Mouse (Mus musculus): ENCODE measurements at regions not wholly inside any gene's neighbourhood (a gene's known extent, or its start where the extent isn't known, plus 50 kb on each side); places are given as distances from the start of the nearest gene placed in this dataset.

DNA sequence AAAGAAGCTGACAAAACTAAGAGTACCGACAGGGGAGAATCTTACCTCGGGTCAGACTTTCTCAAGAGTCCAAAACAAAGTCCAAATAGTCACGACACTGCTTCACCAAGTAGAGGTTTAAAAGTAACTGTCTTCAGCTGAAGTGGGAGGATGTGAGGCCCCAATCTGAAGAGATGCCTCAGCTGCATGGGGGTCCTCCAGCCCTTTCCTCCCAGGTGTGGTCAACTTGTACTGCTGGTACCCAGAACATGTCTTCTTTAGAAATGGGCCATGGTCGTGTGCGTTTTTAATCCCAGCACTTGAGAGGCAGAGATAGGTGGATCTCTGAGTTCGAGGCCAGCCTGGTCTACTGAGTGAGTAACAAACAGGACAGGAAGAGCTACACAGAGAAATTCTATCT is 247.6 kb downstream of the Cxcl12 start:
- DNase-seq (ENCODE audit: low read depth in 2 of 2, low spot score in 2 of 2), result no peak

DNA sequence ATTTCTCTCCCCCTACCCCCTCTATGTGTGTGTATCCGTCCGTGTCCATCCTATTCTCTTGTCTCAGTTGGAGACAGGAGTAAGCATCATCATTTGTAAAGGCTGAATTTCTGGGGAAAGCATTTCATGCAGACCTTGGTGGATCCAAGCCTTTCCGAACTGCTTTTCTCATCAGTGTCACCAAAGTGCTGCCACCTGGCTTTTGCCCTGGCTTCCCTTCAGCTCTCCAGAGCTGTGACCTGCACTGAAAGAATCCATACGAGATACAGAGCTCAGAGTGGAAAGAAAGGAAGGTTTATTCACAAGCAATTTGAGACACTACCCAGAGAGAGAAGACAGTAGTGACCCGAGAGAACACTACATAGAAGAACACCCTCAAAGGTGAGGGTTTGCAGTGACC is 248.1 kb downstream of the Cxcl12 start:
- no peak for DNase-seq (ENCODE audit: low read depth in 2 of 2, low spot score in 2 of 2)

DNA sequence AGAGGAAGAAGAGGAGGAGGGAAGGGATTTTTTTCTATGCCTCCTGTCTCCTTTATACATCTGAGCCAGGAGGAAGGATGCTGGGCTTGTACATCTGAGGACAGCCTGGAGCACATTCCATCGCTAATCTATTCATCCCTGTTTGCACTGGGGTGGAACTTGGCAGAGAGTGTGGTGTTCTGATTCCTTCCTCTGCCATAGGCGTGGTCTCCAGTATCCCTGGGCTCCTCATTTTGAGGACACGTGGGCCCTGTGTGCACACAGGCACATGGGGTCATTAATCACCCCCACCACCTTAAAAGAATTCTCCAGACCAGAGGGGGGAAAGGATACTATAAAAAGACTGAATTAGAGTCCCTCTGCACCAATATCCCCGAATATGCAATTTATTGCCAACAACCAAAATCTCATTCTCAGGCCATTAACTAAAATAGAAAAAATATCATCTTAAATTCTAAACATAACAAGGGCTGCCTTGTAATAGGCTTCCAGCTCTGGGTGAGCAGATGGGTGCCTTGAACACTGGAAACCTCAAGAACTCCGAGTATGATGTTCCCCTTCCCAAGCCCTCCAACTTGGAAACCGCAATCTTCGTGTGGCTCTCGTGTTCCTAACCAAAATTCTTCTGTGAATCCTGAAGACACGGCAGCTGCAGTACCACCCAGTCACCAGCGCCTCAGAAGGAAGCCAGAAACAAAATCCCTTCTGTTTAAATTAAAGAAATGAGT is 254.7 kb downstream of the Cxcl12 start:
- DNase-seq (ENCODE audit: low read depth in 2 of 2, low spot score in 2 of 2), result no peak

DNA sequence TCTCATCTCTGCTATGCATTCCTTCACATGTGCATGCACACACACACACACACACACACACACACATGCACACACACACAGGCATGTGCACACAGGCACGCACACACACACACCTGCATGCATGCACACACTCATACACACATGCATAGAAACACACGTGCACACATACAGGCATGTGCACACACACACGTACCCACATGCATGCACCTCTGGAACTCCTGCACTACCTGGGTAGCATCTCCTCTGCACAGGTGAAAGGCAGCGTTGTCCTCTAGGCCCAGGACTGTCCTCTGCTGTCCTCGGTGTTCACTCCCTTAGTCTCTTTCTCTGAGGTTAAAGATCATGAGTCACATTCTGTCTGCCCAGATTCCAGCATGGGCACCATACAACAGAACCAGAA is 258.0 kb downstream of the Cxcl12 start:
- DNase-seq (ENCODE audit: low read depth in 2 of 2, low spot score in 2 of 2), result no peak

DNA sequence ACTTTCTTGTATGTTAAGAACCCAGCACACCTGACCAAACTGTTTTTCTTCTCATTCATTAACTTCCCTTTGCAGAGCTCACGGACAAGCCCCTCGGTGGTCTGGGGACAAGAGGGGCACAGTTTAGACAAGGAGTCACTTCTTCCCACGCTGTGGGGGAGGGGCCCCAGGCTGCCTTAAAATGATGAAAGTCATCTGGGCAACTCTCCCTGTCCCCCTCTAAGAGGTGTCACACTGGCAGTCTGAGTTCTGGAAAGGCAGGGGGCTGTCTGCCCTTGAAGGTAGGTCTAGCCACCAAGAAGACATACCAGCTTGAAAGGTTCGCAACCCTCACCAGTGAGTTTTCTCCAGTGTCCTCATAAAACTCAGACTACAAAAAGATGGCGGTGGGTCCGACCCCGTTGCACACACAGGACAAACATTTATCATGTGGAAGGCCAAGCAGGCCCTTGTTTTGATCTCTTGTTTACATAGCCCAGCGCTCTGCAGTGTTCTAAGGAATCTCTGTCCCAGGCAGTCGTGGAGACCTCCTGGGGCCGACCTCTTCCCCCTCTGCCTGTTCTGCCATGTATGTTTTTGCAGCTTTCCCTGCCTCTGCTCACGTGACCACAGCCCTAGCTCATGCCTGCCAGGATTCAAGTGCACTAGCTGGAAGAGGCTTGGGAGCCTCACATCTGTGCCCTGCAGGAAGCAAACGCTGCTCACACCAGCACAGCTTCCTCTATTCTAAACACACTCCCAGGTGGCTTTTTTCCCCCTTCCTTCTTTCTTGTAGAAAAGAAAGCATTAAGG is 259.2 kb downstream of the Cxcl12 start:
- no peak for DNase-seq (ENCODE audit: low read depth in 2 of 2, low spot score in 2 of 2)

DNA sequence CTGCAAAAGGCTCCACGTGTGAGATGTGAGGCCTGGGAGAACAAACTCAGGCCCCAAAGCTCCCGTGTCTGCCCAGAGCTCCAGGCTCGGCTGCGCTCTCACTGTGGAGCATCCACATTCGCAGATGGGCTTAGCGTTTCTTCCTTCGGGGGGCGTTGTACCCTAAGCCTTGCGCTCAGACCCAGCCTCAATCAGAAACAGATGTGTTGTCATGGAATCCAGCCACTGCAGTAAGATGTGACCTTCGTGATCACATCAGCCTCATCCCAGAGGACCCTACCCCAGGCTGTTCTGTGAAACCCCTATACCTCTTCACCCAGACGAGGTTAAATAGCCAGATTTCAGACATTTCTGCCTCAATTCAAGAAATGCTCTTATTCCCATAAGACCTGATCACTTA is 260.1 kb downstream of the Cxcl12 start:
- no peak for DNase-seq (ENCODE audit: low read depth in 2 of 2, low spot score in 2 of 2)

DNA sequence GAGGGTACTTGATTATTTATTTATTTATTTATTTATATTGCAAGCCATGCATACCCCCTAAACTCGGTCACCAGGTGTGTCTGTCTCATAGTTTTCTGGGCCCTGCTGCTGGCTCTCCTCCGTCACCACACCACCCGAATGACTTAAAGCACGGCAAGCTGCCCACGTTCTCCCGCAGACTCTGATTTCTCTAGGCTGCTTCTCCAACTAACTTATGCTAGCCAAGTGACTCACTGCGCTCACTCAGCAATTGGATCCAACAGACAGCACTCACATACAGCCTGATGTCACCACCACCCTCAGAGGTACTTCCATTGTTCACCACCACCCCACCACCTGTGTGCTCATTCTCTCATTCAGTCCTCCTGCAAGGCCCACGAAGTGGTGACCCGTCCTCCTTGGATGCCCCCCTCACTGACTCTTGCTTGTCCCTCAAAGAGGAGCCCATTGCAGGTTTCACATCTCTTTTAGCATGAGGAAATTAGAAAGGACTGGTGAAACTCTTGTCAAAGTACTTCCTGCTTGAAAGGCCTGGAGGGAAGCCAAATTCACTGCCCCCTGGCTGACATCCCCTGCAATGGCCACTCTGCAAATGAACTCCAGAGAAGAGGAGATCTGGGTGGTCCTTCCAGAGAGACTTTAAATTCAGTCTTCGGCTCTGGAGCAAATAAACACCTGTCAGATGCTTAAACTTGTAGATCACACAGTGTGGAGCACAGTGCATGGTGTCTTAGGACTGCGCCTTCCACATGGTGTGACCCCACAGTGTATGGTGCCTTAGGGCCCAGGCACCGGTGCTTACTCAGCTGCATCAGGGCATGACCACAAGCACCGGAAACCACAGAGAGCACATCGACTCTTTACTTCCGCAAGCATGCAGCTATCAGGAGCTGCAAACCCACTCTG is 262.8 kb downstream of the Cxcl12 start:
- DNase-seq (ENCODE audit: low read depth in 2 of 2, low spot score in 2 of 2), result peak; percentile 25 to 43

DNA sequence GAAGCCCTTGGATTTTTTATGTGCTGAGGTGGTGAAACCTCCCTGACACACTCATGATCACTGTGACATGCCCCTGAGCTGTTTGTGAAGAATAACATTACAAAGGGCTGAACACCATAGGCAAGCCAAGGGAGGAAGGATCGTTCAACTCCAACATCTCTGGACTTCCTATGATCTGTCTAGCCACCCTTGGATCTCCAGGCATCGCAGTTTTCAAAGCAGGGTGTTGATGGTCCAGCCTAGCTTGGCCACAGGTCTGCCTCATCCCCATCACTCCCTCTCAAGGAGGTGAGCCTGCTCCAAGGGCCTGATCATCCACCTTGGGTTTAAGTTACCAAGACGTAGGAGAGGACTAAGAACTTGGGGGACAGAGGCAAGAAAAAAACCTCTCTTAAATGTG is 268.5 kb downstream of the Cxcl12 start:
- no peak for DNase-seq (ENCODE audit: low read depth in 2 of 2, low spot score in 2 of 2)

DNA sequence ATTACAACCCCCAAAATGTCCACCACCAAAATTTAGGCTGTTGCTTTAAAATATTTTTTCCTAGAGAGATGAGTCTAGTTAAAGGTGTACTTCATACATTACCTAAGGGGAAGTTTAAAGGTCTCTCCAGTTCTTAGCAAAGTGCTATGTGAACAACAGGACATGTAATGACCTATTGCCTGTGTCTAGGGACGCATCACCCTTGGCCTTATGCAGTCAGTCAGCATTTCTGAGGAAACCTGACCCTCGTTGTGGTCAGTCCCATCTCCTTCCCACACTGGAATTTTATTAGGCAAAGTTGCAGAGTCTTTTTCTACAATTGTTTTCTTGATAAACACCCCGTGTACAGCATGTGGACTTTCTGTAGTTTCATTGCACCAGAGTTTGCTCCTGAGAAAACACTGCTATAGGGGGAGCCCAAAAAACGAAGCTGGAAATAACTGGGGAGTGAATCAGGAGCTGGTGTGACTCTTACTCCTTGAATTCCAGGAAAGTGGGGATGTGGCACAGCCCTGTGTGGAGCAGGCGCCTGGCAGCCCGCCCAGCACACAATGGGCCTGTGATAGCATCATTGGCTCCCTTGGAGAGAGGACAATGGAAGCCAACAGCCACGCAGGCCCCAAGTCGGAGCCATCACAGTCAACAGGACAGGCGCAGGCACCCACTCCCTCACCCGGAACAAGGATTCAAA is 269.2 kb downstream of the Cxcl12 start:
- DNase-seq (ENCODE audit: low read depth in 2 of 2, low spot score in 2 of 2), result no peak

DNA sequence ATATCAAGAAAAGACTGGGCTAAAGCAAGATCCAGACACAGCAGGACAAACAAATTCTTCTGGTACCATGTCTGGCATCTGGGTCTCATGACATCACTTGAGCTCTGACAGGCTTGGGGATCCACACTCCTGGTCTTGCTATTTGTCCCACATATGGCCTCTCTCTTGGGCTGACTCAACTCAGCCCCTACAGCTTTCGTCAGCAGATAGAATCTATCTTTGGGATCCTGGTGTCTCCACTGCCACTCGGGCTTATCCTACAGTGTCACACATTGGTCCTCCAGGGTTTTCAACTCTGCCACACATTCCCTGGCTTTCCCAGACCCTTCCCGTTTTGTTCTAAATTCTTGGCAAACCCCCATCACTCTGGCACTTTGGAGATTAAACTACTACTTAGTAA is 280.3 kb downstream of the Cxcl12 start:
- DNase-seq (ENCODE audit: low read depth in 2 of 2, low spot score in 2 of 2), result no peak

DNA sequence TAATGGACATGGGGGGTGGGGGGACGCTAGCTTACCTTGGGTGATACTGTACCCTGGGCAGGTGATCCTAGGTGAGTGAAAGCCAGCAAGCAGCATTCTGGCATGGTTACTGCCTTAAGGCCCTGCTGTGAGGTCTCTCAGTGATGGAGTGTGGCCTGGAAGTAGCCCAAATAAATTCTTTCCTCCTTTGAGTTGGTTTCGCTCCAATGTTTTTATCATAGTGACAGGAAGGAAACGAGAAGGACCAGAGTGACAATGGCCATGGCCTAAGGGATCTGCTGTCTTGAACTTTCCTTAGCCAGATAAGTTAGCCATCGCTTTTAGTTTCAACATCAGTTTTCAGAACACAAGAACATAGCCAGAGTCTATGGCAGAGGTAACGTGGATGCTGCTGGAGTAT is 282.7 kb downstream of the Cxcl12 start:
- DNase-seq (ENCODE audit: low read depth in 2 of 2, low spot score in 2 of 2), result no peak

DNA sequence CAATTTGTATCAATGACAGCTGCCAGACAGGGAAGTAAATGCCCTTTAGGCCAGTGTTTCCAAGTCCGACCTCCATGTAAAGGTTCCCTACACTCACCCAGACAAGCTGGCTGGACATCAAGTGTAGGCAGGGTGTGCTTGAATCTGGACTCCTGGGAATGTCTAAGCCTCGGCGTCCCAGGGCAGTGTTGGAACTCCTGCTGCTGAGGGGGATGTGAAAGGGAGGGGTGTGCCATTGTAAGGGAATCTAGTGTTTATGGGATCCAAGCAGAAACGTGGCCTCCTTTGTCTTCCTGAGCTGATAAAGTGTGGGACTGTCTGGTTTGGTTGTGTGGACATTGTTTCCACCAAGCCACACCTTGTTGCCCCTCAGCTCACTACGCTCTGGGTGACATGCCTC is 291.9 kb downstream of the Cxcl12 start:
- DNase-seq (ENCODE audit: low read depth in 2 of 2, low spot score in 2 of 2), result no peak

DNA sequence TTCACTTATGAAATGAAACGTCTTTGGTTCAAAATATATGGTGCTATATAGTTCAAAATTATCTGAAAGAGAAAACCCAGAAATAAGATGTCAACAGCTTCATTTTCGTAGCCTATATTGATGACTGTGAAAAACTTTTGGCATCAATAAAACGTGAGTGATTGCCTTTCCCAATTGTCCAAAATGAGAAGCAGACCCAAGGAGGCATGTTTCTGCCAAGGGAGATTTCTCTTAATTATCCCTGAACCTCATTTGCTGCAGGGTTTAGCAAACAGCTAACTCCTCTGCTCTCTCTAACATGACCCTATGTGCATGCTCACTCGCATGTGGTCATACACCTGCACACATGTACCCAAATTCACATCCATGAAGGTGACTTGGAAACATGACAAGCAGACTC is 296.8 kb downstream of the Cxcl12 start:
- DNase-seq (ENCODE audit: low read depth in 2 of 2, low spot score in 2 of 2), result no peak

DNA sequence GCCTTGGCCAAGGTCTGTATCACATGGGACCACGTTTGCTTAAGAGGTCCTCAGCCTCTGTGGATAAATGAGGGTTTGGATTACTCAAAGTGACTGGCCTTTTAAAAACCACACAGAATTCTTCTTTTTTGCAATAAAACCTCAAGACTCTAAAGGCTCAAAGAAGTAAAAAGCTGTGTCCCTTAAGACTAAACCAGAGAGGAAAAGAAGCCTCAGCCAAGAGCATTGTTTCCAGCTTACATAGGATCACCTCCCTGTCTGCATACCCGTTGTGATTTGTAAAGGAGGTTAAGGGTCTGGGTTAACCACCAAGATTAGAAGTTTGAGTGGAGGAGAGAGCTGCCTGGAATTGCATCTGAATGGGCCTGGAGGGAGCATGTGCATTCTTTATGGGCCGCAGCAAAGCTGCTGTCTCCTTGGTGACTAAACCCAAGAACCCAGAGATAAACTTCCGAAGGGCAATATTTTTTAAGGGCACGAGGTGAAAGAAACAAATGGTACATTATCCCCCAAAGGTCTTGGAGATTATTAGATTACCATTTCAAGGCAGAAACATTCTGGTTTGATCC is 297.4 kb downstream of the Cxcl12 start:
- DNase-seq (ENCODE audit: low read depth in 2 of 2, low spot score in 2 of 2), result no peak

DNA sequence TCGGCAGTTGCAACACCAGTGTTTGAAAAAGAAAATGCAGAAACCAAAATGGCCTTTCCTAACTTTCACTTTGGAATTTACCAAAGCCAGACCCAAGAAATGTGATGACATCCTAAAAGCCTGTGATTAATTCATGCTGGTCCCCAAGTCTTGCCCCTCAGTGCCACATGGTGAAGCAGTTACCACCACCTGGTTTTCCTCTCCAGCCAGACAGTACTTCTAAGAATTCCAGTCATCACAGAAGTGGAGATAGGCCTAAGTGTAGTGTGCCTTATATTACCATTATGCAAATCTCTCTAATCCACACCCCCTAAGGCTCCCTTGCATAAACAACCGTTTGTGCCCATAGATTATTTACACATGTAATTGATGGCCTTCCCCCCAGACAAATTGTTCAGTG is 311.0 kb downstream of the Cxcl12 start:
- no peak for DNase-seq (ENCODE audit: low read depth in 2 of 2, low spot score in 2 of 2)

DNA sequence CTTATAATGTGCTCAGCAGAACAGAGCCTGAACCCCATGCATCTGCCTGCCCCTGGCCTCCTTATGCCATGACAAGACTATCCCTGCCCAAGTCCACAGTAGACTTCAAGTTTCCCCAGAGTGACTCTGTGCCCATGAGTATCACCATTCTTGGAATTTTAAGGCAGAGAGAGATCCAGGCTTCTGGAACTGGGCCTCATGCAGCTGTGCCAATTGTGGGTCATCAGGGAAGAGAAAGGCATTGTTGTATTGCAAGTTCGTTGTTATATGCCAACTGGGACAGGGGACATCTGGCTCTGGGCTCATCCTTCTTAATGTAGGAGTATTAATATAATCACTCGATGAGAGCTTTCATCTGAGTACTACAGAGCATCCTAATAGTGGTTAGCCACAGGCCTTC is 312.1 kb downstream of the Cxcl12 start:
- no peak for DNase-seq (ENCODE audit: low read depth in 2 of 2, low spot score in 2 of 2)

DNA sequence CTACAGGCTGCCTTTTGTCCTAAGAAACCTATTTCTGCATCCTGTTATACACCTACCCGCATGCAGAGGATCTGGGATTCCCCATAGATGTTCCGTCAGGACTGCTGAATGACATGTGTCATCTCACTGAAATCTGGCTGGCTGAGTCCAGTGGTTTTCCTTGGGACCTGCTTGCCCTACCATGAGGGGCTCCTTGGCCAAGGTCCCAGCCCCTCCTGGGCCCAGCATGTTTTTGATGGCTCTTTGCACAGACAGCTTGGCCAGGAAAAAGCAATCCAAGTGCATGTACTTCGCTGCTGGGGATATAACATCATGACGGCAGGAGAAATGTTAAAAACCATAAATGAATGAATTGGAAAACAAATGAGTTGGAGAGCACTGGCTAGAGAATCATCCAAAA is 320.8 kb downstream of the Cxcl12 start:
- no peak for DNase-seq (ENCODE audit: low read depth in 2 of 2, low spot score in 2 of 2)

DNA sequence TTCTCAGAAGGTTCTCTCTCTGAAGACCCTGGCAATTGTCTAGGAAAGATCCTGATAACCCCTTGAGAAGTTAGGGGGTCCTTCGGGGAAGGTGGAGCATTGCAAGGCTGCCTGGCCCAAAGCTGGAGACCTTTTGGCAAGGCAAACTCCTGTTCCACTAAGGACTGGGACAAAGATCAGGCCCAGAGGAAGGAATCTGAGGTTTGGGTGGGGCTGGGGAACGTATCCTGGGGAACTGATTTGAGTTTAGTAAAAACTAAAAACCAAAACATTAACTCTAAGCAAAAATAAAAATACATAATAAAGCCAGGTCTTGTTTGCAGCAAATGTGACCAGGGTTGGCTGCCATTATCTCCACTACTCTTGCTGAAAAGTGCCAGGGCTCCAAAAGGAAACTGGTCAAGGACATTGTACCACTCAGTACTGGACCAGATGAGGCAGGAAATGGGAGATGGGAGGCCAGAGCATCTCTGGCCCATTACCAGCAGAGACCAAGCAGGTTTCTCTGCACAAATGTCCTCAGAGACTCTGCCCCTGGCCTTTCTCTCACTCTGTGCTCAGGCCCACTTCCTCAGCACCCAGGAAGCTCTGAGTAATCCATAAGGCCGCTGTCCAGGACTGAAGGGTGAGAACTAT is 321.5 kb downstream of the Cxcl12 start:
- no peak for DNase-seq (ENCODE audit: low read depth in 2 of 2, low spot score in 2 of 2)

DNA sequence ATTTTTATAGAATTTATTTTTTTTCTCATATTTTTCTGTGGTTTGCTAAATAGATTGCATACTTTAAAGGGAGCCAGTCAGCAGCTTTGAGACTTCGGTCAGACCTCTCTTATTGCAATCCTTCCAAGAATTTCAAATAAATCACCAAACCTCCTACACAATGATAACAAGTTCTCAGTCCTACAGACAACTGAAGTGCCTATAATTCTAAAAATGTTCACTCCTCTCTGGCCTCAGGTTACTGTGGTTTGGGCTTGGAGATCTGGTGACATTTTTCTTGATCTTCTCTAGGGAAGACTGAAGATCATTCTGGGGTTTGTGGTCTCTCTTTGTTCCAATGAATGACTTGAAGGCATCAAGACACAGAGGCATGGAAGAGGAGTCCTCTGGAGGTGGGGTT is 326.6 kb downstream of the Cxcl12 start:
- DNase-seq (ENCODE audit: low read depth in 2 of 2, low spot score in 2 of 2), result no peak

DNA sequence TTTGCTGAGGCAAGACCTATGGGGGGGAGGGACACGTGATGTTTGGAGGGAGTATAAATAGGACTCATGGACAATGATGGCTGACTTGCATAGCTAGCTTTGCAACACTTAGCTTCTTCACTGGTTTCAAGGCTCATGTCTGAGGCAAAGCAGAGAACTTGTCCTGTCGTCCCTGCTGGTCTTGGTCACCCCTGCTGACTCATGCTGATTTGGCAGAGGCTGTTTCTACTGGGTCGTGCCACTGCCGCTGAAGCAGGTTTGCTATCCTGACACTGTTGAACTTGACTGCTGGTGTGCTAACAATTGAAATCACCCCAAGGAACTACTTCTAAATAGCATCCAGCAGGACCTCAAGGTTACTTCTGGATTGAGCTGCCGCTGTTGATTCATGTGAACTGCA is 329.0 kb downstream of the Cxcl12 start:
- DNase-seq (ENCODE audit: low read depth in 2 of 2, low spot score in 2 of 2), result no peak
